Mouse (Mus musculus) forebrain, postnatal 0 days (tissue): Measurements from ENCODE around the gene Tmbim7. TPM values are rescaled to one million over a fixed set of nuclear protein-coding genes. Genes with fewer than 3 reads are reported as not detected.

Experiments used
- ATAC-seq: fragments of 200-750 bp; cut with Nextera tagmentation; 2 replicates; pipeline ENCODE4 v1.8.0; 2017; ENCODE audit warnings: mild to moderate bottlenecking, moderate library complexity
- DNase-seq: peaks from one replicate; pipeline ENCODE4 v3.0.0-alpha.2; 2015
- H3K27ac ChIP-seq: fragments of 300-500 bp; sonication (generic); 2 replicates; pipeline ENCODE4 v1.5.1; 2014; ENCODE audit warnings: low read depth, mild to moderate bottlenecking, antibody characterized with exemption, low read length, moderate library complexity, mixed read lengths
- H3K27me3 ChIP-seq: fragments of 300-500 bp; sonication (generic); 2 replicates; pipeline ENCODE4 v1.6.1; 2014; ENCODE audit warnings: mild to moderate bottlenecking, low read length, mixed read lengths; ENCODE audit not compliant: insufficient read depth
- H3K36me3 ChIP-seq: fragments of 300-500 bp; sonication (generic); 2 replicates; pipeline ENCODE4 v1.6.1; 2014; ENCODE audit warnings: mild to moderate bottlenecking, moderate library complexity; ENCODE audit not compliant: insufficient read depth
- H3K4me1 ChIP-seq: fragments of 300-500 bp; sonication (generic); 2 replicates; pipeline ENCODE4 v1.6.1; 2014; ENCODE audit warnings: antibody characterized with exemption; ENCODE audit not compliant: insufficient read depth
- H3K4me2 ChIP-seq: fragments of 300-500 bp; sonication (generic); 2 replicates; pipeline ENCODE4 v1.6.1; 2014; ENCODE audit warnings: low read depth, mild to moderate bottlenecking, moderate library complexity
- H3K4me3 ChIP-seq: fragments of 300-500 bp; sonication (generic); 2 replicates; pipeline ENCODE4 v1.5.1; 2014; ENCODE audit warnings: low read depth, low read length, mixed read lengths
- H3K9ac ChIP-seq: fragments of 300-500 bp; sonication (generic); 2 replicates; pipeline ENCODE4 v1.6.1; 2014; ENCODE audit warnings: mild to moderate bottlenecking
- H3K9me3 ChIP-seq: fragments of 300-500 bp; sonication (generic); 2 replicates; pipeline ENCODE4 v1.6.1; 2016; ENCODE audit warnings: low read length
- CTCF ChIP-seq: sonication (generic); IDR thresholded peaks from 2 replicates; pipeline ENCODE4 v1.5.1; 2016; ENCODE audit warnings: antibody characterized with exemption, control low read depth, low read depth
- WGBS: fragments of 180-500 bp; shearing (Covaris S2); extraction: QIAGEN DNeasy Blood & Tissue Kit; methylation state at CpG from one replicate; pipeline ENCODE4 v1.1.7; 2014; 5-methylcytosine and 5-hydroxymethylcytosine counted together
- polyA plus RNA-seq: library from polyadenylated mRNA; unstranded; fragments of >200 nt; fragmentation: Nextera tagmentation; extraction: Ambion mirVana; gene quantifications from 2 replicates; pipeline ENCODE4 v1.2.1, GENCODE M21; 2015
- total RNA-seq: library from RNA; depleted of rRNA; stranded (reverse); fragments of >200 nt; gene quantifications from 2 replicates; pipeline ENCODE4 v1.2.3, GENCODE M21; 2014

Tmbim7 gene
- total and polyA plus RNA-seq, 2 experiments from 2014 or later: not detected

GRCm38 (mm10) chr5:3632285-3632684, 18.7 kb upstream of the Tmbim7 start:
- Histone ChIP-seq H3K4me3 (no peak overlapping the region), H3K4me1 (no peaks in the 10 kb centered on the region), H3K27ac (no peak overlapping the region), H3K4me2 (no peak overlapping the region), H3K27me3 (no peaks in the 10 kb centered on the region), H3K9ac (no peak overlapping the region), H3K9me3 (no peaks in the 10 kb centered on the region), H3K36me3 (peaks cover 45% of the 10 kb centered on the region)
- ATAC-seq: no peak
- TF ChIP-seq CTCF: no peak
- DNase-seq: no peak
- 88% methylated on average over 5 of the region's 5 CpGs for WGBS

GRCm38 (mm10) chr5:3633315-3633714, 17.7 kb upstream of the Tmbim7 start:
- Histone ChIP-seq H3K27ac (no peak overlapping the region), H3K4me1 (no peaks in the 10 kb centered on the region), H3K36me3 (peaks cover 46% of the 10 kb centered on the region), H3K4me3 (no peak overlapping the region), H3K27me3 (no peaks in the 10 kb centered on the region), H3K9me3 (no peaks in the 10 kb centered on the region), H3K4me2 (no peak overlapping the region), H3K9ac (no peak overlapping the region)
- ATAC-seq: no peak
- 94% methylated on average over 13 of the region's 13 CpGs for WGBS
- DNase-seq: no peak
- no peak for TF ChIP-seq CTCF

GRCm38 (mm10) chr5:3633951-3634350, 17.0 kb upstream of the Tmbim7 start:
- peak; percentile 1 for DNase-seq
- TF ChIP-seq CTCF: peak; percentile 47
- 72% methylated on average over 4 of the region's 4 CpGs for WGBS

GRCm38 (mm10) chr5:3635286-3635685, 15.7 kb upstream of the Tmbim7 start:
- WGBS: 87% methylated on average over 8 of the region's 8 CpGs
- Histone ChIP-seq H3K36me3 (peaks cover 37% of the 10 kb centered on the region), H3K4me1 (no peaks in the 10 kb centered on the region), H3K27me3 (no peaks in the 10 kb centered on the region), H3K4me2 (no peak overlapping the region), H3K4me3 (no peak overlapping the region), H3K9ac (no peak overlapping the region), H3K27ac (no peak overlapping the region), H3K9me3 (no peaks in the 10 kb centered on the region)
- ATAC-seq (no peak), DNase-seq (no peak)
- TF ChIP-seq CTCF: no peak

More at GRCm38 (mm10) chr5:3633951-3634350, 17.0 kb upstream of the Tmbim7 start:
- no peak overlapping the region for H3K4me2 ChIP-seq
- ATAC-seq: no peak
- H3K36me3 ChIP-seq: peaks cover 45% of the 10 kb centered on the region
- H3K9me3 ChIP-seq: no peaks in the 10 kb centered on the region
- no peaks in the 10 kb centered on the region for H3K27me3 ChIP-seq
- H3K4me3 ChIP-seq: no peak overlapping the region
- H3K9ac ChIP-seq: no peak overlapping the region
- no peaks in the 10 kb centered on the region for H3K4me1 ChIP-seq
- no peak overlapping the region for H3K27ac ChIP-seq

- Histone ChIP-seq H3K27ac (no peak overlapping the region), H3K27me3 (no peaks in the 10 kb centered on the region), H3K4me1 (no peaks in the 10 kb centered on the region), H3K4me3 (no peak overlapping the region), H3K9me3 (no peaks in the 10 kb centered on the region), H3K4me2 (no peak overlapping the region), H3K36me3 (peaks cover 16% of the 10 kb centered on the region), H3K9ac (no peak overlapping the region)
- DNase-seq (no peak), ATAC-seq (no peak)
- 96% methylated on average over 6 of the region's 6 CpGs for WGBS
- TF ChIP-seq CTCF: no peak
Observed at GRCm38 (mm10) chr5:3644621-3645020, 6.4 kb upstream of the Tmbim7 start.

GRCm38 (mm10) chr5:3645326-3645725, 5.7 kb upstream of the Tmbim7 start:
- Histone ChIP-seq H3K27me3 (no peaks in the 10 kb centered on the region), H3K4me1 (no peaks in the 10 kb centered on the region), H3K9me3 (no peaks in the 10 kb centered on the region), H3K4me2 (no peak overlapping the region), H3K4me3 (no peak overlapping the region), H3K9ac (no peak overlapping the region), H3K27ac (no peak overlapping the region), H3K36me3 (peaks cover 16% of the 10 kb centered on the region)
- no peak for TF ChIP-seq CTCF
- no peak for ATAC-seq
- no peak for DNase-seq
- WGBS: 84% methylated on average over 6 of the region's 6 CpGs

GRCm38 (mm10) chr5:3646539-3646938, 4.4 kb upstream of the Tmbim7 start:
- no peaks in the 10 kb centered on the region for H3K27me3 ChIP-seq
- H3K36me3 ChIP-seq: peaks cover 8% of the 10 kb centered on the region
- WGBS: 22% methylated on average over 6 of the region's 6 CpGs
- no peak overlapping the region for H3K27ac ChIP-seq
- 0 out of 2 replicates have a peak overlapping the region, but pooled peaks have one; percentile 86 for H3K9ac ChIP-seq
- H3K9me3 ChIP-seq: no peaks in the 10 kb centered on the region
- no peak for TF ChIP-seq CTCF
- no peak for DNase-seq
- H3K4me2 ChIP-seq: peak overlapping the region; percentile 66
- ATAC-seq: no peak
- peak overlapping the region; percentile 82 for H3K4me3 ChIP-seq
- H3K4me1 ChIP-seq: no peaks in the 10 kb centered on the region
